Mouse (Mus musculus): ENCODE data around the gene 2610528J11Rik. TPM values are rescaled to one million over a fixed set of nuclear protein-coding genes. Genes with fewer than 3 reads are reported as not detected.
"Not testable (repeated sequence)": the region's sequence is repeated elsewhere in the genome, so short reads cannot be mapped to it uniquely, and the experiment has no call there.

2610528J11Rik gene
- polyA plus RNA-seq (2012; rRNA removed), result 0.26 and 0.45 TPM in 2 replicates

DNA sequence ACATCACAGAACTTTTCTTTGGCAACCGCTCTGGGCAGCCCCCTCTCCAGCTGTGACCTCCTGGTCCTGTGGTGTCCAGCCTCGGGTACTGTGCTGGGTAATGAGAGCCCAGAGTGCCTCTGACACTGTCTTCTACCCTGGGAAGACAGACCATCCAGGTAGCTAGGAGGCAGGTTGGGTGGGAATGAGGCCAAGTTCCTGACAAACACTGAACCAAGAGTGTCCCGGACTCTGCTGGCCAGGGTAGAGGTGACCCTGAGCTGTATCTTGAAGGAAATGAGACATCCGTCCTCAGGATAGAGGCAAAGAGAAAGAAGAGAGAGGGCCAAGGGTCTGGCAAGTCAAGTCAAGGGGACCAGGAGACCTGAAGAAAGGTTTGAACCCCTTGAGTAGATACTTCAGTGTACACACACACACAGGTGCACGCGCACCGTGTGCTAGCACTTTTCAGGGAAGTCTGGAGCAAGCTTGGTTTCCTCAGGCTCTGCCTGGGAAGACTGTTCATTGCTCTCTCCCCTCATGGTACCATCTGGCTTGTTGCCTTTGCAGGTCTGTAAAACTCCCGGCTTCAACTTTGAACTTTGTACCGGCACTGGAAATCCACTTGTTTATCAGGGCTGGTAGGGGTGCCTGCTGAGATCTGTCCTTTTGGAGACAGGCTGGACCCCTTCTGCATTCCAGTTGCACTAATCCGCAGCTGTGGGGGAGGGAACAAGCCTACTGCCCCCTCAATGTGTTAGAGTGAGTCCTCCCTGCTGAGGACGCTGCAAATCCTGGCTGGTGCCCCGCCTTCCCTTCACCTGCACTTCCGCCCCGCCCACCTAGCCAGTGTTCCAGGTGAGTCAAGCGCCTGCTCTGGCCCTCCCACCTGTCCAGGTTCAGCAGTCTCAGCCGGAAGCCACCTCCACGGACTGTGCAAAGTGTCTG lies at the start of gene 2610528J11Rik:
Gene 2610528J11Rik, plus strand, starts transcription at position 592 of the 927 bp plus-strand sequence.
- Histone ChIP-seq H3K4me3 (ENCODE audit: control insufficient read depth, low read depth, low read length) (no peak within 1 kb of the TSS), H3K4me1 (ENCODE audit: control insufficient read depth, insufficient read depth, low read length) (no peaks in the 10 kb centered on the region), H3K27me3 (ENCODE audit: control insufficient read depth, insufficient read depth, low read length) (no peaks in the 10 kb centered on the region), H3K36me3 (ENCODE audit: control insufficient read depth, insufficient read depth, low read length) (no peaks in the 10 kb centered on the region), H3K27ac (ENCODE audit: control insufficient read depth, insufficient read depth, low read depth, low read length) (no peak within 1 kb of the TSS)
- TF ChIP-seq POLR2A (IDR thresholded peaks at IDR 0.05; ENCODE audit: control insufficient read depth, low read depth, low read length) (no peak), CTCF (IDR thresholded peaks at IDR 0.05; ENCODE audit: control insufficient read depth, insufficient read depth, insufficient replicate concordance, low read depth, low read length) (no peak)

GRCm38 (mm10) chr4:118489717-118490132 lies 37.1 kb upstream of the 2610528J11Rik start, which contains the start of gene Tie1:
Gene Tie1, minus strand, starts transcription at chr4:118490061.
- H3K4me1 ChIP-seq (ENCODE audit: control insufficient read depth, insufficient read depth, low read length), result no peaks in the 10 kb centered on the region
- H3K27ac ChIP-seq (ENCODE audit: control insufficient read depth, insufficient read depth, low read depth, low read length), result no peak within 1 kb of the TSS
- TF ChIP-seq POLR2A (IDR thresholded peaks at IDR 0.05; ENCODE audit: control insufficient read depth, low read depth, low read length) (no peak), CTCF (IDR thresholded peaks at IDR 0.05; ENCODE audit: control insufficient read depth, insufficient read depth, insufficient replicate concordance, low read depth, low read length) (no peak)
- H3K4me3 ChIP-seq (ENCODE audit: control insufficient read depth, low read depth, low read length), result no peak within 1 kb of the TSS
- no peaks in the 10 kb centered on the region for H3K27me3 ChIP-seq (ENCODE audit: control insufficient read depth, insufficient read depth, low read length)
- no peaks in the 10 kb centered on the region for H3K36me3 ChIP-seq (ENCODE audit: control insufficient read depth, insufficient read depth, low read length)

DNA sequence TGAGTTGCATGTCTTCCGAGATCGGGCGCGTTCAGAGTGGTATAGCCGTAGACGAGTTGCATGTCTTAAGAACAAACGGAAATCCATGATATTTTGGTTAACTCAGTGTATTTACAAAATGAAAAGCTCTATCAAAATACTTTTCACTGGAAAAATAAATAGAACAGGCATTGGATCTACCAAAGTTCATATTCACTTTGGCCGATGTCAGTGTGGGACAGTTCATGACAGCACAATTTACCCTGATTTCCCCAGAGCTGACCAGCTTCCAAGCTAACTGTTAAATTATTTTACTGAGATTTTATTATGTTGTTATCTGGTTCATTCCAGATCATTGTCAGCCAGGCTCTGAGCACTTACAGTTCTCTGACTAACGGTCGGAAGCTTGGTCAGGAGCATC lies 36.3 kb upstream of the 2610528J11Rik start:
- Histone ChIP-seq H3K27me3 (ENCODE audit: control insufficient read depth, insufficient read depth, low read length) (no peaks in the 10 kb centered on the region), H3K36me3 (ENCODE audit: control insufficient read depth, insufficient read depth, low read length) (no peaks in the 10 kb centered on the region), H3K4me3 (ENCODE audit: control insufficient read depth, low read depth, low read length) (no peak overlapping the region), H3K27ac (ENCODE audit: control insufficient read depth, insufficient read depth, low read depth, low read length) (no peak overlapping the region), H3K4me1 (ENCODE audit: control insufficient read depth, insufficient read depth, low read length) (no peaks in the 10 kb centered on the region)
- TF ChIP-seq CTCF (IDR thresholded peaks at IDR 0.05; ENCODE audit: control insufficient read depth, insufficient read depth, insufficient replicate concordance, low read depth, low read length) (no peak), POLR2A (IDR thresholded peaks at IDR 0.05; ENCODE audit: control insufficient read depth, low read depth, low read length) (no peak)

- Histone ChIP-seq H3K4me3 (ENCODE audit: control insufficient read depth, low read depth, low read length) (no peak overlapping the region), H3K36me3 (ENCODE audit: control insufficient read depth, insufficient read depth, low read length) (no peaks in the 10 kb centered on the region), H3K4me1 (ENCODE audit: control insufficient read depth, insufficient read depth, low read length) (no peaks in the 10 kb centered on the region), H3K27me3 (ENCODE audit: control insufficient read depth, insufficient read depth, low read length) (no peaks in the 10 kb centered on the region), H3K27ac (ENCODE audit: control insufficient read depth, insufficient read depth, low read depth, low read length) (no peak overlapping the region)
- no peak for TF ChIP-seq POLR2A (IDR thresholded peaks at IDR 0.05; ENCODE audit: control insufficient read depth, low read depth, low read length)
- TF ChIP-seq CTCF (IDR thresholded peaks at IDR 0.05; ENCODE audit: control insufficient read depth, insufficient read depth, insufficient replicate concordance, low read depth, low read length), result no peak
Observed at GRCm38 (mm10) chr4:118500171-118500724, 26.6 kb upstream of the 2610528J11Rik start.

DNA sequence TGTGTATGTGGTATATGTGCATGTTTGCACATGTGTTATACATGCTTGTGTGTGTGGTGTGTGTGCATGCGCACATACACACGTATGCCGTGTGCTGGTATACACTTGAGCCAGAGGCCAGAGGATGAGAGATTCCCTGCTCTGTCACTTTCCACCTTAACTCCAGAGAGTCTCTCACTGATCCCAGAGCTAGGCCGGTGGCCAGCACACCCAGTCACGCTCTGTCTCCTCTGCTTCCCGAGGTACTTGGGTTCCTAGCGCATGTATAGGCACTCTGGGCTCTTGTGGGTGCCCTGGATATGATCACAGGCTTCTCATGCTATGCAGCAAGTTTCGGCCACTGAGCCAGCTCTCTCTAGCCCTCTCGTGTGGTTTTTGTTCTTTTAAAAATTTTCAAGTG lies 26.0 kb upstream of the 2610528J11Rik start:
- Histone ChIP-seq H3K27me3 (ENCODE audit: control insufficient read depth, insufficient read depth, low read length) (no peaks in the 10 kb centered on the region), H3K36me3 (ENCODE audit: control insufficient read depth, insufficient read depth, low read length) (no peaks in the 10 kb centered on the region), H3K4me3 (ENCODE audit: control insufficient read depth, low read depth, low read length) (no peak overlapping the region), H3K27ac (ENCODE audit: control insufficient read depth, insufficient read depth, low read depth, low read length) (no peak overlapping the region), H3K4me1 (ENCODE audit: control insufficient read depth, insufficient read depth, low read length) (no peaks in the 10 kb centered on the region)
- TF ChIP-seq POLR2A (IDR thresholded peaks at IDR 0.05; ENCODE audit: control insufficient read depth, low read depth, low read length) (no peak), CTCF (IDR thresholded peaks at IDR 0.05; ENCODE audit: control insufficient read depth, insufficient read depth, insufficient replicate concordance, low read depth, low read length) (no peak)

- no peak overlapping the region for H3K4me3 ChIP-seq (ENCODE audit: control insufficient read depth, low read depth, low read length)
- no peaks in the 10 kb centered on the region for H3K4me1 ChIP-seq (ENCODE audit: control insufficient read depth, insufficient read depth, low read length)
- TF ChIP-seq CTCF (IDR thresholded peaks at IDR 0.05; ENCODE audit: control insufficient read depth, insufficient read depth, insufficient replicate concordance, low read depth, low read length), result no peak
- no peak for TF ChIP-seq POLR2A (IDR thresholded peaks at IDR 0.05; ENCODE audit: control insufficient read depth, low read depth, low read length)
- H3K36me3 ChIP-seq (ENCODE audit: control insufficient read depth, insufficient read depth, low read length), result no peaks in the 10 kb centered on the region
- no peaks in the 10 kb centered on the region for H3K27me3 ChIP-seq (ENCODE audit: control insufficient read depth, insufficient read depth, low read length)
- H3K27ac ChIP-seq (ENCODE audit: control insufficient read depth, insufficient read depth, low read depth, low read length), result no peak overlapping the region
Observed at GRCm38 (mm10) chr4:118505551-118505950, 21.2 kb upstream of the 2610528J11Rik start.

DNA sequence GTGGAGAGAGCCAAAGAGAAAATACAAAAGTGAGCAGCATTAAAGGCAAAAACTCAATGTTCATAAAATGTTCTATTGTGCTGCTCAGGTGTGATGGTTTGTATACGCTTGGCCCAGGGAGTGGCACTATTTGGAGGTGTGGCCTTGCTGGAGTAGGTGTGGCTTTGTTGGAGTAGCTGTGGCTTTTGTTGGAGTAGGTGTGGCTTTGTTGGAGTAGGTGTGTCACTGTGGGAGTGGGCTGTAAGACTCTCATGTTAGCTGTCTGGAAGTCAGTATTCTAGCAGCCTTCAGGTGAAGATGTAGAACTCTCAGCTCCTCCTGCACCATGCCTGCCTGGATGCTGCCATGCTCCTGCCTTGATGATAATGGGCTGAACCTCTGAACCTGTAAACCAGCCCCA lies 19.6 kb upstream of the 2610528J11Rik start:
- H3K4me3 ChIP-seq (ENCODE audit: control insufficient read depth, low read depth, low read length); H3K27me3 ChIP-seq (ENCODE audit: control insufficient read depth, insufficient read depth, low read length); H3K4me1 ChIP-seq (ENCODE audit: control insufficient read depth, insufficient read depth, low read length); H3K36me3 ChIP-seq (ENCODE audit: control insufficient read depth, insufficient read depth, low read length); H3K27ac ChIP-seq (ENCODE audit: control insufficient read depth, insufficient read depth, low read depth, low read length): not testable (repeated sequence)
